Mouse (Mus musculus) layer of hippocampus, postnatal 10 days (tissue): Measurements from ENCODE around the gene P4ha2. TPM values are rescaled to one million over a fixed set of nuclear protein-coding genes. Genes with fewer than 3 reads are reported as not detected.

Experiments
- DNase-seq, 2 experiments: peaks; one replicate each; pipeline ENCODE4 v3.0.0; 2021; ENCODE audit warnings: low spot score in 2 of 2
- total RNA-seq, 2 experiments: library from RNA; stranded (reverse); gene quantifications; 2 replicates each; pipeline ENCODE4 v1.2.3; 2021

The P4ha2 gene
- total RNA-seq, 2 experiments from 2014 or later: 17.2 to 19.9 TPM

DNA sequence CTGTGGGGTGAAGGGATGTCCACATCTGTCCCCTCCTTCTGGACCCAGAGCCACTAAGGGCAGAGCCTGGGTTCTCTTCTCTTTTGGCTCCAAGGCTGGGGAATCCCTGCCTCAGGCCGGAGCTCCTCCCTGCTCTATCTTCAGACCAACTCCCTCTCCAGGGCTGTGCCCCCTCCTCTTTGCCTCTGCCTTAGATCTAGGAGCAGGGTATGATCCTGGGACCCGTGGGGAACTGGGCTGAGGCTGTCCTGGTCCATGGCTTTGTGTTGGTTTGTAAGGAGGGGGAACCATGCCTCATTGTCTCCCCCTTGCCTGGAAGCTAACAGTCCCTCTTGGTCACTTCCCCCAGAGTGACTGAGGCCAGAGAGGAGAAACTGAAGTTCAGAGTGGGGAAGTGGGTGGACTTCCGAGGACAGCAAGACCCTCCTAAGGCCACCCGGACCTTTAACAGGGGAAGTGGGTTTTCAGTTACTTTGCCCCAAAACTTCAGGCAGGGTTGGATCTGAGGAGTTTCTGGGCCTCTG, 31.8 kb upstream of the P4ha2 start:
- DNase-seq: no peak

DNA sequence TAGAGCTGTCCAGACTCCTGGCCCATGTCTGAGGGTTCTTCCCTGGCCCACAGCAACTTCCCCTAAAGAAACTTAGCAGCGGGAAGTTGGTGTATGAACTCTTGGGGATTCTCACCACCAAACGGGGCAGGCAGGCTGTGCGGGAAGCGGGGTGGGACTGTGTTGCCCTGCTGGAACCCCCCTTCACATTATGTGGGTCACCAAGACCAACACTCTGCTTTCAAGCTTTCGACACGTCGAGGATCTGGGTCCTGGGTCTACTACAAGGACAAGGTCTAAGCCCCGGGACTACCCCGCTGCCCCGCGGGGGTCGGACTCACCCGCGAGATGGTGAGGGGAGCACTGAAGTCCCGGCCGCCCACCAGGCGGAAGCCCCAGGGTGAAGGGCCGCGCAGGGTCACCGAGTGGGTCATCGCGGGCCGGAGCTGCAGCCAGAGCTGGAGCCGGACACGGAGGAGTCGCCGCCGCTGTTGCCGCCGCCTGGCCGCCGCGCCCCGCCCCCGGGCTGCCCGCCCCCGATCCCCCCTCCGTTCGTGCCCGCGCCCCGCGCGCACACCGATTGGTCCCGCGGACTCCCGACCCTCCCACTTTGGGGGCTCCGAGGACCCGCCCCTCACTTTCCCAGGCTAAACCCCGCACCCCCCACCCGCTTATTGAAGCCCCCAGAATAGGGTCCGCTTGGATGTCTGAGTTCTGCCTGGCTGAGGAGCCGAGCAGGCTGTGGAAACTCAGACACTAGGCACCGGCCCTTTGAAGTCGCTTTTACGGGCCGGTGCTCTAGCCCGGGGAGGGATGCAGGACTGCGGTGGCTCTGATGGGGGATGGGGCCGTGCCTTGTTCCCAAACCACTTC, 31.1 kb upstream of the P4ha2 start, which contains the start of gene Pdlim4:
TSS of gene Pdlim4 (minus strand) at position 495 of the 852 bp plus-strand sequence.
- DNase-seq: peak in 1 of 2 experiments; percentile 65

DNA sequence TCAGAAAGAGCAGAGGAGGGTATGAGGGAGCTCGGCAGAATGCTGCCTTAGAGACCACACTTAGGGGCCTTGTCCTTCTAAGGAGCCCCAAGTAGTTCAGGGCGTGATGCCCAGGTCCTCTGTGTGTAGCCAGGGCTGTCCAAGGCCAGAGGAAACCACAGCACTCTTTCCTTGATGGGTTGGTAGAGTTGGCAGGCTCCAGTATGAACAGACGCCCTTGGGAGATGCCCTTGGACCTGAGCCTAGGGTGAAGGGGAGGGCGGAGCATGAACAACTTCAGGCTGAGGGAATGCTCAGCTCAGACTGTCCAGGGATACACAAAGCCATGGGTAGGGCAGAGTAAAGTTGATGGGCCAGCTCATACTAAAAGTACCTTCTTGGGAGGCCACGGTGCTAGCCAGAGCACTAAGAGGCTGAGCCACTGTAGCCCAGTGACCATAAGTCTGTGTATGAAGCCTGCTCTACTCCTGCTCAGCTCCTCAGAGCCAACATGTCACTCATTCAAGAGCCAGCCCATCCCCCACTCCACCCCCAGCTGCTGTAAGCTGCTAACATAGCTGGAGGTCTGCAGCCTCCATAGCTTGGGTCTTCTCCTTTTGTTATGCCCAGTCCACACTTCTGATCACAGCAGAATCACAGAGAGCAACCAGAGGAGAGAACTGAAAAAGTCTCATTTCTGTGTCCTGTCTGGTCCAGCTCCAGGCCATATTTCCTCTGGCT, 28.0 kb upstream of the P4ha2 start:
- DNase-seq: no peak

DNA sequence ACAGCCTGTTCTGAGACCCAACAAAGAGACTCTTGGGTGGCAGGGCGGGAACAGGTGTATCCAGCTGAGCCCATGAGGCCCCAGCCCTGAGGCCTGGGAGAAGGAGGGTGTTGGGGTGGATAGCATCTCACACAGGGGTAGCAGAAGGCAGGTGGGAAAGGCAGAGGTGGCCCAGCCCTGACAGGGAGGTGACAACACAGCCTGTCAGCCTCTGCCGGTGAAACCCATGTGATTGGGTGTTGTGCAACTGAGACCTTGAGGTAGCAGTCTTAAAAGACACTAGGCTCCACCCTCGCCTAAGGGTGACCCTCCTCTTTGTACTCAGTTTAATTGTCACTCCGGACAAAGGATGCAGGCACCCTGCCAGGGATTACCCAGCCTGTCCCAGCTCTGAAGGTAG, 26.6 kb upstream of the P4ha2 start:
- DNase-seq: no peak

DNA sequence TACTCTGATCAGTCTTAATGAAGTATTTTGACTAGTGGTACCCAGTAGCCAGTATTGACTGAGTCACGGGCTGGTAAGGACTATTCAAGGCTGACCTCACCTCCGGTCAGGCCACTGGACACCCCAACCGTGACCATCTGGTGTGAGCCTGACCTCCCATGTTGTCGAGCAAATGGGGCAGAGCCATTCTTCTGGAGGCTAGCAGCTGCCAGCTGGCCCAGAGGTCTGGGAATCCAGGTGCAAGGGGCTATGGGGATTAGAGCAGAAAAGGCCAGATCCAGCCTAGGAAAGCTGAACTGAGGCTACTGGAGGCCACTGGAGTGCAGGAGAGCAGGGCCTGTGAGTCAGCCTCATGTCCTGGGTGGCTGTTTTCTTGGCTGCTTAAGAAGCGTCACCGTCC, 24.5 kb upstream of the P4ha2 start:
- no peak for DNase-seq

DNA sequence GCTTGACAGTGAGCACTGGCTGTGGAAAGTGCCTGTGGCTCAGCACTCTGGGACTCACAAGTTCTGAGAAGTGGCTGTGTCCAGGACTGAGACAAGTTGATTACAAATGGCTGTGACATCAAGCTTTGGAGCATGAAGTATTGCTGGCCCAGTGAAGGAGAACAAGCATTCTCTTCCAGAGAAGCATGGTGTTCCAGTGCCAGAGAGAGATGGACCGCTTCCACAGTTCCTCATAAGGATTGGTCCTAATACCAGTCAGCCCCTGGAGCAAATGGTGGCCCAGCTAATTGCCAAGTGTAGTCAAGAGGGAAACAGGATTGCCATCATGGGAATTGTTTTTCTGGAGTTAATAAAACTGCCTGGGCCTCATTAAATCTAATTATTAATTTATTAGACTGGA, 23.8 kb upstream of the P4ha2 start:
- DNase-seq: no peak

DNA sequence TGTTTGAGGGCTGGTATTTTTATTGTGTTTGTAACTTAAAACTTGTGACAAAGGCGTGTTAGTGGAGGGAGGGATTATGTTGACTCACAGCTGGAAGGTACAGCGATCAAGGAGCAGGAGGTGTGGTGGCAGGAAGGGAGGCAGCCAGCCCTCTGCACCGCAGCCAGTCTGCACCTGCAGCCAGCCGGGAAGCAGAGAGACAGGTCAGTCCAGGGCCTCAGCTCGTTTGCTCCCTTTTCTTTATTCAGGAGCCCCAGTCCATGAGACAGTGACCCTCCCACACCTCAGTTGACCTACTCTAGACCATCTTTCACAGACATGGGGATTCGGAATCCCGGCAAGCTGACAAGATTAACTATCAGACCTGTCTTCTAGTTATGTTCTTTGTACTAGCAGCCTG, 19.5 kb upstream of the P4ha2 start:
- DNase-seq: no peak

DNA sequence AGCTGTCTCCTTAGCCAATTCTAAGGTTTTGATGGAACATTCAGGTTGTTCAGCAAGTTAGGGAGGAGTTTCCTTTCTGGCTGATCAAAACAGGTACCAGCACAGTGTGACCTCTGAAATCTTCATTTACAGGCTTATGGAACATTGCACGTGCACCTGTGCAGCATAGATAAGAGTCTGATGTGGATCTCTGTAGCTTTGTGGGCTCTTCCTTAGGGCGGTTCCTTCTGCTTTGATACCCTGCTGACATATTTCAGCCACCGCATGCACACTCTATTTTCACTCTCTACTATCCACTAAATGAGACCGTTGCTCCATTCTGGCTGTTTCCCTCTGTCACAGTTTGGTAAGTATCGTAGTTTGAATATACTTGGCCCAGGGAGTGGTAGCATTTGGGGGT, 17.2 kb upstream of the P4ha2 start:
- no peak for DNase-seq

DNA sequence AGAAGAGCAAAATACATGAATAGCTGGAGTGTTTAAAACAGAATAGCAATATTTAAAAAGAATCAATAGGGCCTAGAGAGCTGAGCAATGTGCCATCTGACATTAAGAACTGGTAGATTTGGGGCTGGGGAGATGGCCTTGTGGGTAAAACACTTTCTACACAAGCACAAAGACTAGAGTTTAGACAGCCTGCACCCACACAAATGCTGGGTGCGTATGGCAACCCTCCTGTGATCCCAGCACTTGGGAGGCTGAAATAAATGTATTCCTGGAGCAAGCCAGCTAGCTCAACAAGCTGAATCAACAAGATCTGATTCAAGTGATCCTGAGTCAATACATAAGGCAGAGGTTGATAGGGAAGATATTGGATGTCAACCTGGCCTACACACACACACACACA, 14.9 kb upstream of the P4ha2 start:
- DNase-seq: peak in 1 of 2 experiments; percentile 17

DNA sequence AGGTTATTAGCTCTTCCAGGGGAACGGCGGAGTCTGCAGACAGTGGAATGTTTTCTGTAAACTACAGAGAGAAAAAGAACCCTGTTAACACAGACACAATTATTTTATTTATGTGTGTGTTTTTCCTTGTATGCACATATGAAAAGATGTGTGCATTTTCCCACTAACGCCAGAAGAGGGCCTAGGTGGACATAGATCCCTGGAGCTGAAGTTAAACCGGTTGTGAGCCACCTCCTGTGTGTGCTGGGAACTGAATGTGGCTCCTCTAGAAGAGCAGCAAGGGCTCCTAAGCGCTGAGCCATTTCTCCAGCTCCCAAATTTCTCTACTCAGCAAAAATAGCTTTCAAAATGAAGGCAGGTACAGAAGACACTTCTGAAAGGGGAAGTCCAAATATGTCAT, 14.1 kb upstream of the P4ha2 start:
- no peak for DNase-seq

DNA sequence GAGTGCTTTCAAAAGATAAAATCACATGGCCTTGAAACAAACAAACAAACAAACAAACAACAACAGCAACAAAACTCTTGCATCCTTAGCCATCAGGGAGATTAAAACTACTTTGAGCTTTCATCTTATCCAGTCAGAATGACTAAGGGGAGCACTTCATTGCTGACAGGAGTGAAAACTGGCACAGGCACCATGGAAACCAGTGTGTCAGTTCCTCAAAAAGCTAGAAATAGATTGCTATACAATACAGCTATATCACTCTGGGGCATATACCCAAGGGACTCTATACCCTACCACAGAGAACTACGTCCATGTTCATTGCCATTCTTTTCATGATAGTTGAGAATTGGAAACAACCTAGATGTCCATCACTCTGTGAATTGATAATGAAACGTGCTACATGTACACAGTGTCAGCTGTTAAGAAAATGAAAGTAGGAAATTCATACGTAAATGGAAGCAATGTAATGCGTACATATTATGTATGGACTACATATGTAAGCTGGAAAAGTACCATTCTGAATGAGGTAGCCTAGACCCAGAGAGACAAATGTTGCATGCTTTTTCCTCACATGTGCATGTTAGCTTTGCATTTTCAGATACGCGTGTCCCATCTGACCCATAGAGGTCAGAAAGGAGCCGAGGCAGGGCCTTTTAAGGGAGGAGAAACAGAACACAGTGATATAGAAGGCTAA, 11.5 kb upstream of the P4ha2 start:
- DNase-seq: no peak

DNA sequence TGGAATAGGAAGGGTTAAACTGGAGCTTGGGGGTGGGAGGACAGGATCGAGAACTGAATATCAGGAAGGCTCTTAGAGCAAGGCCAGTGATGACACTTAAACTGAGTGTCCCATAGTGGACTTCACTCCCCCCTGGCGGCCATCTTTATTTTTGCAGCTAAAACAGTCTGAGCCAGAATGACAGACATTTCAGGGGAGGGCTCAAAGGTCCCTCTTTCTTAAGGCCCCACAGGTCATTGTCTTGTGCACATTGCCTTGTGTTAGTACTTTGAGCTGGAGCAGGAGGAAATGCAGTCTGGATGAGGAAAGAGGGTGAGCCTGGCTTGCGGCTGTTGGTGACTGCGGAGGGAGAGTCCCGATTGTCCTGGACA, 11.0 kb upstream of the P4ha2 start:
- DNase-seq: peak; percentile 87 to 89

DNA sequence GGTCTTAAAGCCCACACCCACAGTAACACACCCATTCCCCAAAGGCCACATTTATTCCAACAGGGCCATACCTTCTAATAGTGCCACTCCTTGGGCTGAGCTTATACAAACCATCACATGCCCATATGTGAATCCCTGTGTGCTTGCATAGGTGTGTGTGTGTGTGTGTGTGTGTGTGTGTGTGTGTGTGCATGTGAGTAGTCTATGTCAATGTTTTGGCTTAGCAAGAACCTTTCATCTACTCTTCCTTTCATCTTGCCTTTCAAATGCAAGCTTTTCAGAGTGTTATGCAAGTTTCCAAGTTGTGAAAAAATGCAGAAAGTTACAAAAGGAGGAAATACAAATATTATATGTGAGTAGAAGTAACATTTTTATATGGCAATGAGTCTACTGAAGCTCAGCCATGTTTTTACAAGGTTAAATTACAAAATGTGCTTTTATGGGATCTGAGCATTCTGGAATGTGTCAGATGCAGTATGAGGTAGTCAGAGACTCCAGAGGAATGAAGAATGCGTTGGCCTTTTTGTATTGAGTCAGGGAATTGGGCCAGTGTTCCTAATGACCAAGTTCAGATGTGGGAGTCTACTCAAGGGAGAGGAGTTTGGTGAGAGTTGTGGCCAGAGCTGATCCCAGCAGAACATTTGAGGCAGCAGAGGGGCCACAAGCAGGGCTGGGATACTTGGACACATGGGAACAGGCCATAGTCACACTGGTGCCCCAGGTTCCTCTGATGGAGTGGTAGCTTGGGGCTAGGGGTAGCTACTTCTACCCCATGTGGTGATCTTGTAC, 9.6 kb upstream of the P4ha2 start:
- DNase-seq: no peak

DNA sequence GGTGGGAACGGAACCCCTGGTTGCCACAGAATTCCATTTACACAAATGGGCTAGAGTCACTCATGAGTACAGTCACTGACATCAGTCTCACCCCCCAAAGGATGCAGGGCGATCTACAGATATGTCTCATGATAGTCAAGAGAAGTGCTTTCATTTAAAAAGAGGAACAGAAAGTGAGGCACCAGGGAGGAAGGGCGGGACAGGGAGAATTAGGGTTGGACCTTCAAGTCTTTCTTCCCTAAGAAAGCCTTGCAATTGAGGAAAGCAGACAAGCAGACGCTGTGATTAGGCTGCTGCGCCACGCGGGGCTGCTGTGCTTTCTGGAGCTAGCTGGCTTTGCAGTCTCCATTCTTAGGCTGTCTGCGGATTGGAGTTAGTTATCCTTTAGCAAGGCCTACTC, 8.2 kb upstream of the P4ha2 start:
- DNase-seq: peak in 1 of 2 experiments; percentile 28

DNA sequence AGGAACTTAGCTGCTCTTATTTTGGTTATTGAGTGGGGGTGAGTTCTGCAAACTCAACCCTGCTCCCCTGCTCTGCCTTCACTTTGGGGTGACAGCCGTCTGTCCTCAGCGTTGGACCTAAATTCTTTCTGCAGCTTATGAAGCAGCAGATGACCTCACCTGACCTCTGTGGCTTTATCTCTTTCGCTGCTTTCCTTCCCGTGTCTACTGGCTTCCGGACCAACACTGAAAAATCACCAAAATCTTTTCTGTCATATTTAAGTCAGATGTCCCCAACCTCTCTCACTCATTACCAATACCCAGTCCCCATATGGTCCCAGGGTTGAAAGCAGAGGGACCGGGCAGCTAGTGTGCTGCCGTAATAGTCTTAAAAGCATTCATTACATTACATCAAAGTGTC, 7.7 kb upstream of the P4ha2 start:
- no peak for DNase-seq

DNA sequence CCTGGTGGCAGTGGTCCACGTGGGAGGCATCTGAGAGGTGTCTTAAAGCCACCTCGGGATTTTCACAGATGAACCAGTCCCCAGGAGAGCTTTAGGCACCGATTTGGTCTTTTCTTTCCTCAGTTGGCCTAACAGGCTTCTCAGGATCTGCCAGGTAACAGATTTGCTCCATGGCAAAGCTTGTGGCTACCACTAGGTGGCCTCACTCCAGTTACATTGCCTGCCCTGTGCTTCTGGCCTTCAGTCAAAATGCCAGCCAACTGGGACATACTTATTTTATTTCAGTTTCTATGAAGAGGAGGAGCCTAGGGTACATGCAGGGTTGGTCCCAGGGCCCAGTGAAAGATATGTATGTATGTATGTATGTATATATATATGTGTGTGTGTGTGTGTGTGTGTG, 6.9 kb upstream of the P4ha2 start:
- peak in 1 of 2 experiments; percentile 57 for DNase-seq

DNA sequence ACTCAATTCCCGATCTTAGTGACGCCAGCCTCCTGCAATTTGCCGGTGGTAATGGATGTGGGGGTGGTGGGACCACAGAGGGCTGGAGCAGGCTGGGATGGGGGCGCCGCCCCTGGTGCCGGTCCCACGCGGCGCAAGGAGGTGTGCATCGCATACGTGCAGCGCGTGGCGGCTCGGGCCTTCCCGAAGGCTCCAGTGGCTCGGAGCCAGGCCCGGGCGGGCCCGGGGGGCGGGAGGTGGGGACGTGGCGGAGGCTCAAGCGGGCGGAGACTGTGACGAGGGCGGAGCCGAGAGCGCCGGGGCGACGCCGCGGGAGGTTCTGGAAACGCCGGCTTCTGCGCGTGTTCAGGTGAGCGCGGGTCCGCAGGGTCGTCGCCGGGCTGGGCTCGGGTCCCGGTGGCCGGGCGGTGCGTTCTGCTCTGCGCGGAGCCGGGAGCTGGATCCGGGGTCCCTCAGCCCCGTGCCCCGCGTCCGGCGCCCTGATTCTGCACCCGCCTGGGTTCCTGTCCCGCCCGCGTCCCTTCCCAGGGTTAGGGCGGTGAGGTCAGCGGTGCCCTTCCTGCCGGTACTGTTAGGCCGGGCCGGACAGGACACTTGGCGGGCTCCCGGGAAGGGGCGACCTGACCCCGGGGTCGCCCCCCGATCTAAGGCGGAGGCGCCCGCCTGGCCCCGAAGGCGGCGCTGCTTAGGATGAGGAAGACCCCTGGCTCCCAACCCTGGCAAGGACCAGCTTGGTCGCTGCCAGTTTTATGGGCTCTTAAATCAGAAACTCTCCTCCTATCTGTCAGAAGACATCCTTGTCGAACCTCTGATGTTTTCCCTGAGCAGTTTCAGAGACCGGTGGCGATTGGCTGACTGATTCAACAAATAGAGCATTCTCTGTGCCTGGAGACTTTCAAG, 1.0 kb downstream of the P4ha2 start:
- peak; percentile 57 to 69 for DNase-seq

DNA sequence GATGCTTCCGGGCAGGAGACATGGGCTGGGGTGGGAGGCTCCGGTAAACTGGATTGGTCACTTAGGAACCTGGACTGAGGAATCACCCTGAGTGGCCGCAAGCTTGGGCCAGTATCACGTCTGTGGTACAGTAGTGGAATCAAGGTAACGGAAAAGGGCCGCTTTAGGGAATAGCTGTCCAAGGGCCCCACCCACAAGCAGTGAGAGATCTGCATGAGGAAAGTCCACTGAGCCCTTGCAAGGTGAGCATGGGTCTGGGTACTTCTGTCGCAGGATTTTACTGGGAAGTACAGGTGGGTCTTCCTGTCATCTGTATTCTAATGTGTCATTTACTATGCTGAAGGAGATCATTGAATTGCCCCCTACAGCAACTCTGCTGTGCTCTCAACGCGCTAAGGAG, 1.8 kb downstream of the P4ha2 start:
- DNase-seq: no peak

DNA sequence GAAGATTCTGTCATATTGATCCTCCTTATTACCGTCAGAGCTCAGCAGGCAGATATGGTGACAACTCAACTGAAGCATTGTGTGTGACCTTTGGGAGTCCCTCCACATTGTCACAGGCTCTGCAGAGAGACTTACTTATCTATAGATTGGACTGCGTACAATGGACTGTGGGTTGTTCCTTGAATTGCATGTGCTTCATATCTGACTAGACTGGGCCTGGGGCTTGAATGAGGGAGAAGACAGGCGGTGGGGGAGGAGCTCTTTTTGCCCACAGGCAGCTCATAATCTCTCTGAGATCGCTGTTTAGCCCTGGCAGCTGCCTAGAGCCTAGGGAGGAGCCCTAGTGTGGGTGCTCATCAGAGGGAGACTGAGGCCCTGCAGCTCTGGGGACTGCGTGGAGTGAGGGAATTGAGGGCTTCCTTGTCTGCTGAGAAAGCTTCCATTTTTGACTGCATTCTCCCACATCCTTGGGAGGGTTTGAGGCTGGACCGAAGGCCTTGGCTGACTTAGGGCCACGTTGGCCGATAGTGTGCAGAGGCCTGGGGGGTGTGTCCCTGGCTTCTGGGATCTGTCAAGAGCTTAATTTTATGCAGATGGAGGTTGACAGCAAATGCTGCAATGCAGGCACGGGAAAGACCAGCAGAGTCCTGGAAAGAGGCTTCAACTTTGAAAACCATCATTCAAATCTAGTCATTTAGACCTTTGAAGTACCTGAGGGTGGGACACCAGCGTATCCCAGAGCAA, 3.0 kb downstream of the P4ha2 start:
- no peak for DNase-seq
